ENCODE assay signal across 25 mouse cellular contexts in genomic region chr8:13793097-13793745, GRCm38 (mm10). TPM values are rescaled to one million over a fixed set of nuclear protein-coding genes. Genes with fewer than 3 reads are reported as not detected.
DNase-seq lines count a peak whose midpoint lies in the region; ATAC-seq and TF ChIP-seq lines count a peak whose summit lies in the region.
"Had no signal": no experiment of that assay in that cellular context is flagged by ENCODE, and none has a peak within 500 bp of the region (broad histone marks: within the 10 kb centered on the region; RNA-seq: fewer than 3 reads in every experiment).

No protein-coding gene starts in this region.

- H3K9ac ChIP-seq in embryonic facial prominence, embryonic 12.5 days = no peak overlapping the region
- H3K9ac ChIP-seq in intestine, postnatal 0 days (ENCODE audit: low read depth, low read length) = no peak overlapping the region
- no peak overlapping the region for H3K9ac ChIP-seq in kidney, embryonic 14.5 days (ENCODE audit: low read depth, low read length)
- H3K9ac ChIP-seq: forebrain, embryonic 13.5 days; heart, embryonic 13.5 days; hindbrain, embryonic 12.5 days; hindbrain, embryonic 15.5 days had no signal

- H3K4me2 ChIP-seq in embryonic facial prominence, embryonic 12.5 days (replicated peaks) = no peak overlapping the region
- H3K4me2 ChIP-seq in intestine, postnatal 0 days (replicated peaks; ENCODE audit: low read depth) = peak overlapping the region; percentile 30
- no peak overlapping the region for H3K4me2 ChIP-seq in kidney, embryonic 14.5 days (replicated peaks; ENCODE audit: low read depth, low read length)
- H3K4me2 ChIP-seq: forebrain, embryonic 13.5 days; heart, embryonic 13.5 days; hindbrain, embryonic 12.5 days; hindbrain, embryonic 15.5 days had no signal

- DNase-seq in embryonic facial prominence, embryonic 10.5 days (ENCODE audit: low spot score) = no peak
- peak; percentile 32 for DNase-seq in testis, postnatal 10 days (ENCODE audit: low spot score)
- no peak for DNase-seq in testis, postnatal 14 days (ENCODE audit: low spot score)
- no peak for DNase-seq in urinary bladder, postnatal 36 days (ENCODE audit: low spot score in 2 of 2)
- DNase-seq: adrenal gland, adult 8-10 months; adrenal gland, postnatal 25 days; cerebellum, adult 11-12 months; cerebellum, adult 8-10 months; cerebellum, postnatal 10 days; gastrocnemius, postnatal 25 days; heart, adult 2 months had no signal

- peaks cover 65% of the 10 kb centered on the region for H3K36me3 ChIP-seq in embryonic facial prominence, embryonic 12.5 days
- peaks cover 91% of the 10 kb centered on the region for H3K36me3 ChIP-seq in embryonic facial prominence, embryonic 10.5 days (replicated peaks)
- H3K36me3 ChIP-seq in intestine, postnatal 0 days (ENCODE audit: control insufficient read depth, insufficient read depth) = peaks cover 51% of the 10 kb centered on the region
- peaks cover 52% of the 10 kb centered on the region for H3K36me3 ChIP-seq in kidney, embryonic 14.5 days (ENCODE audit: control insufficient read depth, insufficient read depth, low read length)

- H3K4me1 ChIP-seq in embryonic facial prominence, embryonic 12.5 days = no peaks in the 10 kb centered on the region
- no peaks in the 10 kb centered on the region for H3K4me1 ChIP-seq in embryonic facial prominence, embryonic 10.5 days
- 0 out of 2 replicates have a peak, but pooled peaks cover 2% of the 10 kb centered on the region for H3K4me1 ChIP-seq in intestine, postnatal 0 days (replicated peaks; ENCODE audit: control insufficient read depth, insufficient read depth, low read length)
- no peaks in the 10 kb centered on the region for H3K4me1 ChIP-seq in kidney, embryonic 14.5 days (ENCODE audit: control insufficient read depth, insufficient read depth, low read length)
- H3K4me1 ChIP-seq: forebrain, embryonic 10.5 days; forebrain, embryonic 13.5 days; heart, embryonic 10.5 days; heart, embryonic 13.5 days; hindbrain, embryonic 12.5 days; hindbrain, embryonic 15.5 days had no signal

- no peaks in the 10 kb centered on the region for H3K27me3 ChIP-seq in embryonic facial prominence, embryonic 12.5 days
- no peaks in the 10 kb centered on the region for H3K27me3 ChIP-seq in embryonic facial prominence, embryonic 10.5 days (replicated peaks; ENCODE audit: low read depth, poor library complexity, severe bottlenecking)
- no peaks in the 10 kb centered on the region for H3K27me3 ChIP-seq in intestine, postnatal 0 days (replicated peaks; ENCODE audit: control insufficient read depth, insufficient read depth, low read length)
- H3K27me3 ChIP-seq in kidney, embryonic 14.5 days (ENCODE audit: control insufficient read depth, insufficient read depth, low read length) = no peaks in the 10 kb centered on the region
- H3K27me3 ChIP-seq: forebrain, embryonic 13.5 days; heart, embryonic 13.5 days; hindbrain, embryonic 12.5 days; hindbrain, embryonic 15.5 days had no signal

- no peak overlapping the region for H3K27ac ChIP-seq in embryonic facial prominence, embryonic 12.5 days
- no peak overlapping the region for H3K27ac ChIP-seq in embryonic facial prominence, embryonic 10.5 days (replicated peaks)
- H3K27ac ChIP-seq in intestine, postnatal 0 days (ENCODE audit: low read depth, low read length) = no peak overlapping the region
- H3K27ac ChIP-seq in kidney, embryonic 14.5 days (ENCODE audit: low read depth, low read length) = no peak overlapping the region
- H3K27ac ChIP-seq: forebrain, embryonic 10.5 days; forebrain, embryonic 13.5 days; heart, adult 2 months; heart, embryonic 10.5 days; heart, embryonic 13.5 days; hindbrain, embryonic 12.5 days; hindbrain, embryonic 15.5 days had no signal

- no peak for TF ChIP-seq CTCF in intestine, postnatal 0 days (IDR thresholded peaks at IDR 0.05; ENCODE audit: low read depth)

- ATAC-seq in embryonic facial prominence, embryonic 12.5 days (ENCODE audit: insufficient number of reproducible peaks, insufficient read depth, low FRiP score, low TSS enrichment) = 0 out of 2 replicates have a peak, but pooled peaks have one; percentile 22
- ATAC-seq in intestine, postnatal 0 days = peak; percentile 78
- no peak for ATAC-seq in kidney, embryonic 14.5 days (ENCODE audit: low FRiP score, low TSS enrichment)
- ATAC-seq: activated CD4-positive, CD25-positive, alpha-beta regulatory T cell, adult 4 months; forebrain, embryonic 13.5 days; forebrain, embryonic 16.5 days had no signal

- WGBS in embryonic facial prominence, embryonic 12.5 days = 91% methylated on average over 8 of the region's 8 CpGs
- 94% methylated on average over 8 of the region's 8 CpGs for WGBS in embryonic facial prominence, embryonic 10.5 days
- WGBS in intestine, postnatal 0 days = 57% methylated on average over 8 of the region's 8 CpGs
- 73% methylated on average over 8 of the region's 8 CpGs for WGBS in kidney, embryonic 14.5 days

- H3K4me3 ChIP-seq in embryonic facial prominence, embryonic 12.5 days = no peak overlapping the region
- H3K4me3 ChIP-seq in embryonic facial prominence, embryonic 10.5 days = no peak overlapping the region
- no peak overlapping the region for H3K4me3 ChIP-seq in intestine, postnatal 0 days (ENCODE audit: low read depth, low read length)
- no peak overlapping the region for H3K4me3 ChIP-seq in kidney, embryonic 14.5 days (ENCODE audit: low read length)
- H3K4me3 ChIP-seq: forebrain, embryonic 10.5 days; forebrain, embryonic 13.5 days; heart, adult 2 months; heart, embryonic 10.5 days; heart, embryonic 13.5 days; hindbrain, embryonic 12.5 days; hindbrain, embryonic 15.5 days had no signal

- no peaks in the 10 kb centered on the region for H3K9me3 ChIP-seq in embryonic facial prominence, embryonic 12.5 days
- no peaks in the 10 kb centered on the region for H3K9me3 ChIP-seq in embryonic facial prominence, embryonic 10.5 days
- no peaks in the 10 kb centered on the region for H3K9me3 ChIP-seq in intestine, postnatal 0 days (ENCODE audit: control insufficient read depth)
- H3K9me3 ChIP-seq in kidney, embryonic 14.5 days (ENCODE audit: control insufficient read depth, low read length) = no peaks in the 10 kb centered on the region
- H3K9me3 ChIP-seq: forebrain, embryonic 10.5 days; forebrain, embryonic 13.5 days; heart, embryonic 10.5 days; heart, embryonic 13.5 days; hindbrain, embryonic 12.5 days; hindbrain, embryonic 15.5 days had no signal

RNA-seq across cellular contexts. Expression of gene Upf3a, which starts 7.8 kb away (rescaled TPM):
- polyA plus RNA-seq in embryonic facial prominence, embryonic 12.5 days (2016; fragmentation: Nextera tagmentation; extraction: Ambion mirVana) = 45.7 and 49.7 TPM in 2 replicates
- 39.2 and 42.5 TPM in 2 replicates for polyA plus RNA-seq in embryonic facial prominence, embryonic 10.5 days (2016; fragmentation: Nextera tagmentation; extraction: Ambion mirVana)
- polyA plus RNA-seq in intestine, postnatal 0 days (2015; fragmentation: Nextera tagmentation; extraction: Ambion mirVana) = 23.3 and 23.6 TPM in 2 replicates
- polyA plus RNA-seq in kidney, embryonic 14.5 days (2014; fragmentation: Nextera tagmentation; extraction: Ambion mirVana) = 41.1 and 46.9 TPM in 2 replicates

RNA-seq across cellular contexts. Expression of gene Cdc16, which starts 35.7 kb away (rescaled TPM):
- 237 and 247 TPM in 2 replicates for polyA plus RNA-seq in embryonic facial prominence, embryonic 12.5 days (2016; fragmentation: Nextera tagmentation; extraction: Ambion mirVana)
- 219 and 223 TPM in 2 replicates for polyA plus RNA-seq in embryonic facial prominence, embryonic 10.5 days (2016; fragmentation: Nextera tagmentation; extraction: Ambion mirVana)
- 38.3 and 40.8 TPM in 2 replicates for polyA plus RNA-seq in intestine, postnatal 0 days (2015; fragmentation: Nextera tagmentation; extraction: Ambion mirVana)
- 169 and 211 TPM in 2 replicates for polyA plus RNA-seq in kidney, embryonic 14.5 days (2014; fragmentation: Nextera tagmentation; extraction: Ambion mirVana)

RNA-seq across cellular contexts. Expression of gene AF366264, which starts 45.0 kb away (rescaled TPM):
- not detected in 2 replicates for polyA plus RNA-seq in embryonic facial prominence, embryonic 12.5 days (2016; fragmentation: Nextera tagmentation; extraction: Ambion mirVana)
- polyA plus RNA-seq in embryonic facial prominence, embryonic 10.5 days (2016; fragmentation: Nextera tagmentation; extraction: Ambion mirVana) = not detected in 2 replicates
- not detected in 2 replicates for polyA plus RNA-seq in intestine, postnatal 0 days (2015; fragmentation: Nextera tagmentation; extraction: Ambion mirVana)
- not detected in 2 replicates for polyA plus RNA-seq in kidney, embryonic 14.5 days (2014; fragmentation: Nextera tagmentation; extraction: Ambion mirVana)
- polyA plus RNA-seq: activated CD4-positive, CD25-positive, alpha-beta regulatory T cell, adult 4 months; brain, embryonic 14.5 days; embryonic facial prominence, embryonic 14.5 days; forebrain, embryonic 10.5 days; forebrain, embryonic 13.5 days; forebrain, embryonic 16.5 days; heart, adult 2 months; heart, embryonic 10.5 days; heart, embryonic 13.5 days; heart, embryonic 16.5 days; hindbrain, embryonic 12.5 days; hindbrain, embryonic 15.5 days had no signal
